Mouse (Mus musculus) limb, embryonic 13.5 days (tissue): ENCODE results near the gene Ptprn. TPM values are rescaled to one million over a fixed set of nuclear protein-coding genes. Genes with fewer than 3 reads are reported as not detected.

Source experiments
- ATAC-seq: fragments of 200-750 bp; cut with Nextera tagmentation; 2 replicates; pipeline ENCODE4 v1.8.0; 2017; ENCODE audit warnings: low read depth, moderate number of reproducible peaks, moderate TSS enrichment; ENCODE audit not compliant: low FRiP score
- H3K27ac ChIP-seq: fragments of 300-500 bp; sonication (generic); 2 replicates; pipeline ENCODE4 v1.5.1; 2015; ENCODE audit warnings: inconsistent platforms, mild to moderate bottlenecking, moderate library complexity
- H3K27me3 ChIP-seq: fragments of 300-500 bp; sonication (generic); 2 replicates; pipeline ENCODE4 v1.6.1; 2015; ENCODE audit warnings: mild to moderate bottlenecking, inconsistent platforms
- H3K36me3 ChIP-seq: fragments of 300-500 bp; sonication (generic); 2 replicates; pipeline ENCODE4 v1.6.1; 2015; ENCODE audit warnings: inconsistent platforms, mild to moderate bottlenecking, moderate library complexity
- H3K4me1 ChIP-seq: fragments of 300-500 bp; sonication (generic); 2 replicates; pipeline ENCODE4 v1.6.1; 2015; ENCODE audit warnings: inconsistent platforms
- H3K4me2 ChIP-seq: fragments of 300-500 bp; sonication (generic); replicated peaks from 2 replicates; pipeline ENCODE4 v1.6.1; 2015; ENCODE audit warnings: inconsistent platforms, mild to moderate bottlenecking, moderate library complexity
- H3K4me3 ChIP-seq: fragments of 300-500 bp; sonication (generic); 2 replicates; pipeline ENCODE4 v1.5.1; 2015; ENCODE audit warnings: moderate library complexity, mild to moderate bottlenecking, inconsistent platforms
- H3K9ac ChIP-seq: fragments of 300-500 bp; sonication (generic); 2 replicates; pipeline ENCODE4 v1.6.1; 2015; ENCODE audit warnings: mild to moderate bottlenecking, inconsistent platforms
- H3K9me3 ChIP-seq: fragments of 300-500 bp; sonication (generic); 2 replicates; pipeline ENCODE4 v1.6.1; 2016; ENCODE audit warnings: inconsistent platforms
- WGBS: fragments of 180-500 bp; shearing (Covaris S2); methylation state at CpG from one replicate; pipeline ENCODE4 v1.1.7; 2015; 5-methylcytosine and 5-hydroxymethylcytosine counted together
- polyA plus RNA-seq: library from polyadenylated mRNA; unstranded; fragments of >200 nt; fragmentation: Nextera tagmentation; extraction: Ambion mirVana; gene quantifications from 2 replicates; pipeline ENCODE4 v1.2.1, GENCODE M21; 2015

Gene Ptprn
- polyA plus RNA-seq, 1 experiment from 2014 or later, result 0.24 TPM

DNA sequence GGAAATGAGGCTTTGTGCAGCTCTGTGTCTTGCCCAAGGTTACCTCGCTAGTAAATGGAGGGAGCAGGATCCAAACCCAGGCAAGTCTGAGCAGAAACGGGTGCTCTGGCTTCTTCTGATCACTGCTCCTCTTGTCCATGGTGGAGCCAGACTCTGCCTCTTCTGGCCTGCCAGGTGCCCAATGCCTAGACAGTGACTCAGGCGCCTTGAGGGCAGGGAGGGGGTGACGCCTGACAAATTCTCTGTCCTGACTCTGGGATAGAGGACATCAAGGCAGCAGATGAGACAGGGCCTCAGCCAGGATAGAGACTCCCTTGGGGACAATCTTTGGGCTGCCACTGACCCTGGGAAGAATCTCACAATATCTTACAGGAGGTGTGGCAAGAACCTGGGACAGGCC, 33.1 kb downstream of the Ptprn start:
- Histone ChIP-seq H3K27ac (no peak overlapping the region), H3K4me2 (no peak overlapping the region), H3K4me3 (no peak overlapping the region), H3K4me1 (peaks cover 5% of the 10 kb centered on the region; the same call in 1 of the 2 replicates), H3K27me3 (0 out of 2 replicates have a peak, but pooled peaks cover 8% of the 10 kb centered on the region), H3K9ac (no peak overlapping the region), H3K36me3 (no peaks in the 10 kb centered on the region), H3K9me3 (no peaks in the 10 kb centered on the region)
- WGBS, result 73% methylated on average over 4 of the region's 4 CpGs
- ATAC-seq, result no peak

GRCm38 (mm10) chr1:75230335-75230994, 33.8 kb downstream of the Ptprn start:
- Histone ChIP-seq H3K27ac (no peak overlapping the region), H3K36me3 (no peaks in the 10 kb centered on the region), H3K9ac (no peak overlapping the region), H3K27me3 (0 out of 2 replicates have a peak, but pooled peaks cover 10% of the 10 kb centered on the region), H3K9me3 (no peaks in the 10 kb centered on the region), H3K4me2 (no peak overlapping the region), H3K4me1 (no peaks in the 10 kb centered on the region), H3K4me3 (no peak overlapping the region)
- no peak for ATAC-seq
- WGBS, result 77% methylated on average over 7 of the region's 7 CpGs

GRCm38 (mm10) chr1:75229158-75229557, 35.1 kb downstream of the Ptprn start:
- ATAC-seq, result no peak
- no peak overlapping the region for H3K9ac ChIP-seq
- H3K27me3 ChIP-seq, result peaks cover 11% of the 10 kb centered on the region; the same call in 1 of the 2 replicates
- H3K9me3 ChIP-seq, result no peaks in the 10 kb centered on the region
- H3K4me2 ChIP-seq, result no peak overlapping the region
- H3K36me3 ChIP-seq, result no peaks in the 10 kb centered on the region
- WGBS, result 68% methylated on average over 4 of the region's 4 CpGs
- no peaks in the 10 kb centered on the region for H3K4me1 ChIP-seq
- H3K4me3 ChIP-seq, result no peak overlapping the region
- H3K27ac ChIP-seq, result no peak overlapping the region

- no peak overlapping the region for H3K9ac ChIP-seq
- no peaks in the 10 kb centered on the region for H3K9me3 ChIP-seq
- no peak for ATAC-seq
- H3K4me3 ChIP-seq, result no peak overlapping the region
- no peaks in the 10 kb centered on the region for H3K4me1 ChIP-seq
- H3K27ac ChIP-seq, result no peak overlapping the region
- peaks cover 11% of the 10 kb centered on the region; the same call in 1 of the 2 replicates for H3K27me3 ChIP-seq
- 66% methylated on average over 1 of the region's 1 CpGs for WGBS
- H3K4me2 ChIP-seq, result no peak overlapping the region
- H3K36me3 ChIP-seq, result no peaks in the 10 kb centered on the region
Observed at GRCm38 (mm10) chr1:75227653-75228052, 36.6 kb downstream of the Ptprn start.

DNA sequence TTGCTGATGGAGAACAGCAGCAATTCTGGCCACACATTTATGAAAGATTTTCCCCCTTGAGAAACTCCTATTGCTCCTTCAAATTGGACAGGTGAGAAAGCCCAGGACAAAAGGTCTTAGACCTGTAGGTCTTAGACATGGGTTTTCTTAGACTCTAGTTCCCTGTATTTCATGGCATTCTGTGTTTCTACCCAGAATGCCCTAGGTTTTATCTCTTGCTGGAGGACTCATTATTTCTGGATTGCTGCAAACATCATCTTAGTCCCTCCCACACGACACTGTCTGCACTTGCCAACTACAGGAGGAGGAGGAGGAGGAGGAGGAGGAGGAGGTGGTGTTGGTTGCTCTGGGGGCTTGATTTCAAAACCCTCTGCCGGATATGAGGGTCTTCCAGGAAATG, 38.2 kb downstream of the Ptprn start:
- H3K36me3 ChIP-seq, result no peaks in the 10 kb centered on the region
- H3K27me3 ChIP-seq, result peaks cover 25% of the 10 kb centered on the region
- WGBS, result 50% methylated on average over 2 of the region's 2 CpGs
- H3K4me2 ChIP-seq, result no peak overlapping the region
- H3K4me3 ChIP-seq, result no peak overlapping the region
- no peak for ATAC-seq
- H3K27ac ChIP-seq, result no peak overlapping the region
- no peaks in the 10 kb centered on the region for H3K4me1 ChIP-seq
- H3K9me3 ChIP-seq, result no peaks in the 10 kb centered on the region
- H3K9ac ChIP-seq, result no peak overlapping the region

DNA sequence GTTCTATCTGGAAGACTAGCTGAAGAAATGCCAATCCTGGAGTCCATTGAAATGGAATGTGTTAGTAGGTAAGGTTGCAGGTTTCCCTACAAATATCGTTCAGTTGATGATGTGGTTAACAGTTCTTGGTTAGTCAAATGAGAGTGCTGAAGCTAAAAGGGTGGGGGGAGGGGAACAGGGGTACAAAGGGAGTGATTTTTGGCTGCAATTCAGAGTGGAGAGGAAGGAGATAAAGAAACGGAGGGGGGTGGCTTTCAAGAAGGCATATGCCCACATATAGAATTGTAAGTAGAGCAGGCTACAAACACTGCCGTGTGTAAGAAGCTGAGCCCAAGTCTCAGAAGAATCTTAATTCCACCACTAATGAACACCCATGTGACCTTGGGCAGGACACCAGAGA, 38.8 kb downstream of the Ptprn start:
- Histone ChIP-seq H3K9ac (no peak overlapping the region), H3K27me3 (peaks cover 28% of the 10 kb centered on the region), H3K9me3 (no peaks in the 10 kb centered on the region), H3K36me3 (no peaks in the 10 kb centered on the region), H3K27ac (no peak overlapping the region), H3K4me1 (no peaks in the 10 kb centered on the region), H3K4me3 (no peak overlapping the region), H3K4me2 (no peak overlapping the region)
- WGBS, result 73% methylated on average over 3 of the region's 3 CpGs
- no peak for ATAC-seq

- Histone ChIP-seq H3K4me2 (no peak overlapping the region), H3K9ac (no peak overlapping the region), H3K27me3 (peaks cover 44% of the 10 kb centered on the region), H3K4me3 (no peak overlapping the region), H3K9me3 (no peaks in the 10 kb centered on the region), H3K4me1 (peaks cover 9% of the 10 kb centered on the region), H3K36me3 (no peaks in the 10 kb centered on the region), H3K27ac (no peak overlapping the region)
- WGBS, result 70% methylated on average over 6 of the region's 6 CpGs
- no peak for ATAC-seq
Observed at GRCm38 (mm10) chr1:75223532-75223931, 40.8 kb downstream of the Ptprn start.

- Histone ChIP-seq H3K4me1 (peaks cover 15% of the 10 kb centered on the region), H3K9me3 (no peaks in the 10 kb centered on the region), H3K36me3 (no peaks in the 10 kb centered on the region), H3K9ac (no peak overlapping the region), H3K27ac (no peak overlapping the region), H3K4me3 (no peak overlapping the region), H3K4me2 (no peak overlapping the region), H3K27me3 (peaks cover 50% of the 10 kb centered on the region)
- 80% methylated on average over 6 of the region's 6 CpGs for WGBS
- no peak for ATAC-seq
Observed at GRCm38 (mm10) chr1:75222926-75223325, 41.4 kb downstream of the Ptprn start.

- Histone ChIP-seq H3K9me3 (no peaks in the 10 kb centered on the region), H3K9ac (no peak overlapping the region), H3K4me2 (no peak overlapping the region), H3K4me3 (no peak overlapping the region), H3K27me3 (peaks cover 64% of the 10 kb centered on the region), H3K27ac (no peak overlapping the region), H3K4me1 (peaks cover 15% of the 10 kb centered on the region), H3K36me3 (no peaks in the 10 kb centered on the region)
- ATAC-seq, result no peak
- WGBS, result 72% methylated on average over 3 of the region's 3 CpGs
Observed at GRCm38 (mm10) chr1:75221538-75221937, 42.8 kb downstream of the Ptprn start.

GRCm38 (mm10) chr1:75219531-75219930, 44.8 kb downstream of the Ptprn start, which contains the start of gene Tuba4a:
TSS of gene Tuba4a (minus strand) at chr1:75219865.
- H3K9ac ChIP-seq, result peak within 1 kb of the TSS; percentile 54
- no peak for ATAC-seq
- peak within 1 kb of the TSS; percentile 96 for H3K4me2 ChIP-seq
- H3K9me3 ChIP-seq, result no peaks in the 10 kb centered on the region
- no peak within 1 kb of the TSS for H3K27ac ChIP-seq
- peaks cover 15% of the 10 kb centered on the region for H3K4me1 ChIP-seq
- peak within 1 kb of the TSS; percentile 61 for H3K4me3 ChIP-seq
- peaks cover 72% of the 10 kb centered on the region for H3K27me3 ChIP-seq
- H3K36me3 ChIP-seq, result peaks cover 15% of the 10 kb centered on the region
- under 1% methylated on average over 34 of the region's 34 CpGs for WGBS

DNA sequence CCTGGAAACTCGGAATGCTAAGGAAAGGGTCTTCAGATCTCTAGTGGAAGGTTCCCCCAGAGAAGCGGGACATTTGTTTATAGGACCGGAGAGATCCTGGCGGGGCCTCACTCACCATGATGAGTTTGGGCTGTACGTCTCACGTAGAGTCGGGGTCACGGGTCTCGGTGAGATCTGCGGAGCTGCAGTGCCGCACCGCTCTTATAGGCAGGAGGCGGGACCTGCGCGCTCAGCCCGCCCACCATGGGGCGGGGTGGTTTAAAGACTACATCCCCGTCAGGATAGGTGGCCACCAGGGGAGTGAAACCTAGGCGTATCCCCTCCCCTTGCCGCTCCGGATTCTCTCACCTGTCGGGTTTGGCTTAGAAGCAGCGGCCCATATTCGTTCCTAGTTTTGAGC, 45.2 kb downstream of the Ptprn start:
- 1% methylated on average over 24 of the region's 24 CpGs for WGBS
- Histone ChIP-seq H3K36me3 (peaks cover 19% of the 10 kb centered on the region), H3K27me3 (peaks cover 72% of the 10 kb centered on the region), H3K4me3 (peak overlapping the region; percentile 61), H3K4me1 (peaks cover 15% of the 10 kb centered on the region), H3K4me2 (peak overlapping the region; percentile 96), H3K9ac (peak overlapping the region; percentile 54), H3K27ac (no peak overlapping the region), H3K9me3 (no peaks in the 10 kb centered on the region)
- ATAC-seq, result peak; percentile 88

- H3K27me3 ChIP-seq, result peaks cover 72% of the 10 kb centered on the region
- peak overlapping the region; percentile 96 for H3K4me2 ChIP-seq
- peak; percentile 64 for ATAC-seq
- no peak overlapping the region for H3K27ac ChIP-seq
- WGBS, result 1% methylated on average over 38 of the region's 38 CpGs
- peak overlapping the region; percentile 61 for H3K4me3 ChIP-seq
- H3K9ac ChIP-seq, result peak overlapping the region; percentile 51
- H3K4me1 ChIP-seq, result peaks cover 15% of the 10 kb centered on the region
- no peaks in the 10 kb centered on the region for H3K9me3 ChIP-seq
- H3K36me3 ChIP-seq, result peaks cover 26% of the 10 kb centered on the region
Observed at GRCm38 (mm10) chr1:75218227-75219001, 45.9 kb downstream of the Ptprn start.
